Mouse (Mus musculus) G1E (cell line): ENCODE results near the gene 2510009E07Rik.

Experiments used
- CTCF ChIP-seq: IDR thresholded peaks from 2 replicates; pipeline ENCODE4 v1.5.1; 2012; ENCODE audit warnings: low read depth, low read length, inconsistent platforms, mixed read lengths
- GATA1 ChIP-seq: IDR thresholded peaks from 2 replicates; pipeline ENCODE4 v1.6.1; 2012; ENCODE audit warnings: borderline replicate concordance, low read length, inconsistent platforms, mixed read lengths
- POLR2AphosphoS5 ChIP-seq: IDR thresholded peaks from 2 replicates; pipeline ENCODE4 v1.6.1; 2012; ENCODE audit warnings: low read depth, low read length, inconsistent platforms; ENCODE audit not compliant: insufficient replicate concordance
- TAL1 ChIP-seq: conservative IDR thresholded peaks from 2 replicates; pipeline ENCODE4 v1.6.1; 2012; ENCODE audit warnings: low read depth, low read length, inconsistent platforms, mixed read lengths

- no peak for TF ChIP-seq CTCF
- no peak for TF ChIP-seq GATA1
- TF ChIP-seq POLR2AphosphoS5: no peak
- TF ChIP-seq TAL1: no peak
These were observed 25.3 kb upstream of the 2510009E07Rik start for GRCm38 (mm10) chr16:21719770-21720169.
